Mouse (Mus musculus) intestine, embryonic 15.5 days (tissue): ENCODE measurements around the gene Prkd2. TPM values are rescaled to one million over a fixed set of nuclear protein-coding genes. Genes with fewer than 3 reads are reported as not detected.

Source experiments
- ATAC-seq: fragments of 200-750 bp; cut with Nextera tagmentation; 2 replicates; pipeline ENCODE4 v1.8.0; 2017; ENCODE audit warnings: moderate TSS enrichment, moderate library complexity
- H3K27ac ChIP-seq: fragments of 300-500 bp; sonication (generic); 2 replicates; pipeline ENCODE4 v1.5.1; 2015; ENCODE audit warnings: mild to moderate bottlenecking, inconsistent platforms
- H3K27me3 ChIP-seq: fragments of 300-500 bp; sonication (generic); replicated peaks from 2 replicates; pipeline ENCODE4 v1.6.1; 2015; ENCODE audit warnings: inconsistent platforms
- H3K36me3 ChIP-seq: fragments of 300-500 bp; sonication (generic); 2 replicates; pipeline ENCODE4 v1.6.1; 2015; ENCODE audit warnings: inconsistent platforms
- H3K4me1 ChIP-seq: fragments of 300-500 bp; sonication (generic); replicated peaks from 2 replicates; pipeline ENCODE4 v1.6.1; 2015; ENCODE audit warnings: inconsistent platforms
- H3K4me2 ChIP-seq: fragments of 300-500 bp; sonication (generic); replicated peaks from 2 replicates; pipeline ENCODE4 v1.6.1; 2015; ENCODE audit warnings: mild to moderate bottlenecking, inconsistent platforms
- H3K4me3 ChIP-seq: fragments of 300-500 bp; sonication (generic); replicated peaks from 2 replicates; pipeline ENCODE4 v1.5.1; 2015; ENCODE audit warnings: inconsistent platforms
- H3K9ac ChIP-seq: fragments of 300-500 bp; sonication (generic); 2 replicates; pipeline ENCODE4 v1.6.1; 2015; ENCODE audit warnings: inconsistent platforms
- H3K9me3 ChIP-seq: fragments of 300-500 bp; sonication (generic); 2 replicates; pipeline ENCODE4 v1.6.1; 2016; ENCODE audit warnings: inconsistent platforms
- WGBS: fragments of 180-500 bp; shearing (Covaris S2); methylation state at CpG from one replicate; pipeline ENCODE4 v1.1.7; 2015; 5-methylcytosine and 5-hydroxymethylcytosine counted together
- polyA plus RNA-seq: library from polyadenylated mRNA; unstranded; fragments of >200 nt; fragmentation: Nextera tagmentation; extraction: Ambion mirVana; gene quantifications from 2 replicates; pipeline ENCODE4 v1.2.1, GENCODE M21; 2015

Gene Prkd2
- polyA plus RNA-seq, 1 experiment from 2014 or later = 9.7 TPM

DNA sequence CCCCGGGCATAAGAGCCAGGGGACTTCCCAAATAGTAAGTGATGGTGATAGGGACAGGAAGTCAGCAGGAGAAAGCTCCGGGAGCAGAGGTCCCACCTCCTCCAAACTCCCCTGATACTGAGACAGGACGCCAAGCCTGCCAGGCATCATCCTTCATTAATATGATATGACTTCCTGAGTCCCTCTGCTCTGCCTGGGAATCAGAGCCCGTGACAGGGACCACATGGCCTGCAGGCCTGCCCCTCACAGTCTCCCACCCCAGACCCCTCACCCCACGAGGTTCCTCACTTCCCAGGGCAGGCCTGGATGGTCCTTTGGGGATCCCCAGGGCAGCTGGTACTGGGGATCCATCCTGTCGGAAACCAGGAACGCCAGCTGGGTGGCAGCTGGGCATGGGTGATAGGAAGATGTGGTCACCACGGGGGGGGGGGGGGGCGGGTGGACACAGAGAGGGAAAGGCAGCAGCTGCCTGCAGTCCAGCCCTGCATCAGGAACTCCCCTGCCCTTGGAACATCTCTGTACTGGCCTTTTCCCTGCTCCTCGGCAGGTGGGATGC, 61.5 kb downstream of the Prkd2 start:
- H3K4me3 ChIP-seq = no peak overlapping the region
- no peak overlapping the region for H3K27ac ChIP-seq
- no peaks in the 10 kb centered on the region for H3K27me3 ChIP-seq
- peaks cover 51% of the 10 kb centered on the region for H3K4me1 ChIP-seq
- H3K9me3 ChIP-seq = no peaks in the 10 kb centered on the region
- no peak overlapping the region for H3K4me2 ChIP-seq
- WGBS = 41% methylated on average over 9 of the region's 10 CpGs
- no peaks in the 10 kb centered on the region for H3K36me3 ChIP-seq
- no peak overlapping the region for H3K9ac ChIP-seq
- no peak for ATAC-seq

DNA sequence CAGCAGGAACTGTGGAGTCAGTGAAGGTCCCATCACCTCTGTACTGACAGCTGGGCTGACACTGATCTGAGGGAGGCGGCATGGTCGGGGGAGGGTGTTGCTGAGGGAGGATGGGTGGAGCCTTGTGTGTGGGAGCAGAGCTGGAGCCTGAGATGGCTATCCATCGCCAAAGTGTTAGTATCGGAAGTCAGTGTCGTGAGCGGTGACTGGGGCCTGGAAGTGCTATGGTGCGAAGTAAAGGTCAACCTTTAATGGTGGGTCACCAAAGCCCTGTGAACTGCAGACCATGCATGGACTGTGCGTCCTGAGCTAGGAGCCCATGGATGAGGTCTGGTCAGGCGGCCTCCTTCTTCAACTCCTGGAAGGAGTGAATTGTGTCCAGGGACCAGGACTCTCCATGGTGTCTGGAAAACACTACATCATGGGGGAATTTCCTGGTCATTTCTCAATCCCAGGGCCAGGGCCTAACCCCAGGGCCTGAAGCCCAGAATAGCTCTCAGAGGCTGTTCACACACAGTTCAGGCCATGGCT, 62.9 kb downstream of the Prkd2 start:
- peaks cover 58% of the 10 kb centered on the region for H3K4me1 ChIP-seq
- H3K4me2 ChIP-seq = 0 out of 2 replicates have a peak overlapping the region, but pooled peaks have one; percentile 3
- H3K9me3 ChIP-seq = no peaks in the 10 kb centered on the region
- H3K27me3 ChIP-seq = no peaks in the 10 kb centered on the region
- no peak for ATAC-seq
- 41% methylated on average over 9 of the region's 9 CpGs for WGBS
- H3K4me3 ChIP-seq = no peak overlapping the region
- H3K9ac ChIP-seq = no peak overlapping the region
- H3K27ac ChIP-seq = no peak overlapping the region
- H3K36me3 ChIP-seq = no peaks in the 10 kb centered on the region

DNA sequence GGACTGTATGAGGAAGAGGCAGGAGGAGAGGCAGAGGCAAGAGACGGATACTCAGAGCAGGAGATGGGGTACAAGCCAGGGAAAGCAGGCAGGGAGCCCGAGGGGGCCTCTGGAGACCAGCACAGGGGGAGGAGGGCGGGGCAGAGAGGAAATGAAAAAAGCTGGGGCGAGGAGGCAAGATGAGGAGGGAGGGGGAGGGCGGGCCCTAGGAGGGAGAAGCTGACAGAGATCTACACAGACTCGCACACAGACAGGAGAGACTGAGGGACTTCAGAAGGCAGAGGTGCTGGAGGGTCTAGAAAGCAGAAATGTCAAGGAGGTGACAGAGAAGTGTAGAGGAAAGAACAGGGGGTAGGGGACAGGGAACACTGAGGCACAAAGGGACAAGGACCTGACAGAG, 63.6 kb downstream of the Prkd2 start, which contains the start of gene Ptgir:
TSS of gene Ptgir (plus strand) at position 210 of the 400 bp plus-strand sequence.
- Histone ChIP-seq H3K4me3 (no peak within 1 kb of the TSS), H3K9ac (no peak within 1 kb of the TSS), H3K4me1 (peaks cover 57% of the 10 kb centered on the region), H3K9me3 (no peaks in the 10 kb centered on the region), H3K36me3 (no peaks in the 10 kb centered on the region), H3K4me2 (peak within 1 kb of the TSS; percentile 37), H3K27ac (no peak within 1 kb of the TSS), H3K27me3 (no peaks in the 10 kb centered on the region)
- ATAC-seq = no peak
- WGBS = 11% methylated on average over 6 of the region's 6 CpGs

DNA sequence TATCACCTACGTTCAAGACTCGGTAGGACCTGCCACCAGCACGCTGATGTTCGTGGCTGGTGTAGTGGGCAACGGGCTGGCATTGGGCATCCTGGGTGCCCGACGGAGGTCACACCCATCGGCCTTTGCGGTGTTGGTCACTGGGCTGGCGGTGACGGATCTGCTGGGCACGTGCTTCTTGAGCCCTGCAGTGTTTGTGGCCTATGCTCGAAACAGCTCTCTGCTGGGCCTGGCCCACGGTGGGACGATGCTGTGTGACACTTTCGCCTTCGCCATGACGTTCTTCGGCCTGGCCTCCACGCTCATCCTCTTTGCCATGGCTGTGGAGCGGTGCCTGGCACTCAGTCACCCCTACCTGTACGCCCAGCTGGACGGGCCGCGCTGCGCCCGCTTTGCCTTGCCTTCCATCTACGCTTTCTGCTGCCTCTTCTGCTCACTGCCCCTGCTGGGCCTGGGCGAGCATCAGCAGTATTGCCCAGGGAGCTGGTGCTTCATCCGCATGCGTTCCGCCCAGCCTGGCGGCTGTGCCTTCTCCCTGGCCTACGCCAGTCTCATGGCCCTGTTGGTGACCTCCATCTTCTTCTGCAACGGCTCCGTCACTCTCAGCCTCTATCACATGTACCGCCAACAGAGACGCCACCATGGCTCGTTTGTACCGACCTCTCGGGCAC, 64.3 kb downstream of the Prkd2 start:
- Histone ChIP-seq H3K36me3 (no peaks in the 10 kb centered on the region), H3K4me1 (peaks cover 53% of the 10 kb centered on the region), H3K9me3 (no peaks in the 10 kb centered on the region), H3K4me2 (peak overlapping the region; percentile 37), H3K4me3 (no peak overlapping the region), H3K27me3 (no peaks in the 10 kb centered on the region), H3K9ac (no peak overlapping the region), H3K27ac (no peak overlapping the region)
- no peak for ATAC-seq
- WGBS = 91% methylated on average over 41 of the region's 41 CpGs

DNA sequence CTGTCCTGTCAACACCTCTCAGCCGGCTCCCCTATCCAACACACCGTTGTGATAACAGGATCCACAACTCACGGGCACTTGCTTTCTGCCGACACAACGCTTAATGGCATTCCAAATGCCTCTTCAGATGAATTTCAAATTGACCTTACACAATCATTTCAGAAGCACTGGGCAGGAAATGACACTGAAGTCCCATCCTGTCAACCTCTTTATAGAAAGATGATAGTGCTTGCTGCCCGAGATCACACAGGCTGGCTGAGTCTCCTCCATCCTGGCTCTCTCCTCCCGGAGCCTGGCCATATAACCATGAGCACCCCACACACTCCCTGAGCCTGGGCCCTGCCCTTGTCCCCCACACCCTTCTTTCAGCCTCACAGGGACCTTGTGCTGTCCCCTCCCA, 65.1 kb downstream of the Prkd2 start:
- no peaks in the 10 kb centered on the region for H3K9me3 ChIP-seq
- H3K36me3 ChIP-seq = no peaks in the 10 kb centered on the region
- no peak for ATAC-seq
- peaks cover 56% of the 10 kb centered on the region for H3K4me1 ChIP-seq
- 49% methylated on average over 7 of the region's 7 CpGs for WGBS
- peak overlapping the region; percentile 37 for H3K4me2 ChIP-seq
- H3K27ac ChIP-seq = no peak overlapping the region
- H3K27me3 ChIP-seq = no peaks in the 10 kb centered on the region
- H3K4me3 ChIP-seq = peak overlapping the region; percentile 2; the same call in 1 of the 2 replicates
- no peak overlapping the region for H3K9ac ChIP-seq

DNA sequence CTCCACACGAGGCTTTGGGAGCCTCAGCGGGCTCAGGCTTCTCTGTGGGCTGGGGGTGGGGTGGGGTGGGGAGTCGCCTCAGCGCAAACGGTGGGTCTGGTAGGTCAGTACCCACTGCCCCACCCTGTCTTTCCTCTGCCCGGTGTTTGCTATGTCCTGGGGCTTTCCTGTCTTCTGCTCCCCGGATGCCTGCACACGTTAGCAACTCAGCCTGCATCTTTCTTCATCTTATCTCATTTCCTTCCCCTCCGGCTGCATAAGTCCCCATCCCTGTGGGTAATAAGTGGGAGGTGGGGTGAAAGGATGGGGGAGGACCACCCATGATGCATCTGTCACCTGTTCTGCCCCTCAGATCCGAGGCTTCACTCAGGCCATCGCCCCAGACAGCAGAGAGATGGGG, 65.7 kb downstream of the Prkd2 start:
- Histone ChIP-seq H3K4me2 (peak overlapping the region; percentile 37), H3K9me3 (no peaks in the 10 kb centered on the region), H3K4me1 (peaks cover 56% of the 10 kb centered on the region), H3K27me3 (no peaks in the 10 kb centered on the region), H3K9ac (no peak overlapping the region), H3K27ac (no peak overlapping the region), H3K4me3 (no peak overlapping the region), H3K36me3 (no peaks in the 10 kb centered on the region)
- 29% methylated on average over 11 of the region's 11 CpGs for WGBS
- ATAC-seq = no peak

DNA sequence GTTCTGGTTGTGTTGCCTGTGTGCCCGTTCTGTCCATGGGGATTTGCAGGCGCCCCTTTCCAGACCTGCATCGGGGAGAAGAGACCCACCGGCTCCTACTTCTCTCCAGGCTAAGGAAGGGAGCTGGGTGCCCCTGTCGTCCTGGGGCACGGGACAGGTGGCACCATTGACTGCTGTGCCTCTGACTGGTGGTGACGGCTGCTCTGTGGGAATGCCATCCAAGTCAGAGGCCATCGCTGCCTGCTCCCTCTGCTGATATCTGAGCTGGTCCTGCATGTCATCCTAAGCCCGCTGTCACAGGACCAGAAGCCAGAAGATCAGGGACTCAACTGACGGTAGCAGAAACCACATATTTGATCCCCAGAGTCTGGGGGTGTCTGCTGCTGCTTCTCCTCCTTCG, 66.2 kb downstream of the Prkd2 start:
- no peaks in the 10 kb centered on the region for H3K27me3 ChIP-seq
- 43% methylated on average over 11 of the region's 11 CpGs for WGBS
- 0 out of 2 replicates have a peak, but pooled peaks cover 1% of the 10 kb centered on the region for H3K36me3 ChIP-seq
- no peaks in the 10 kb centered on the region for H3K9me3 ChIP-seq
- no peak overlapping the region; the same call in none of the 2 replicates for H3K9ac ChIP-seq
- H3K27ac ChIP-seq = peak overlapping the region; percentile 60
- no peak for ATAC-seq
- peaks cover 54% of the 10 kb centered on the region for H3K4me1 ChIP-seq
- peak overlapping the region; percentile 37 for H3K4me2 ChIP-seq
- no peak overlapping the region for H3K4me3 ChIP-seq

DNA sequence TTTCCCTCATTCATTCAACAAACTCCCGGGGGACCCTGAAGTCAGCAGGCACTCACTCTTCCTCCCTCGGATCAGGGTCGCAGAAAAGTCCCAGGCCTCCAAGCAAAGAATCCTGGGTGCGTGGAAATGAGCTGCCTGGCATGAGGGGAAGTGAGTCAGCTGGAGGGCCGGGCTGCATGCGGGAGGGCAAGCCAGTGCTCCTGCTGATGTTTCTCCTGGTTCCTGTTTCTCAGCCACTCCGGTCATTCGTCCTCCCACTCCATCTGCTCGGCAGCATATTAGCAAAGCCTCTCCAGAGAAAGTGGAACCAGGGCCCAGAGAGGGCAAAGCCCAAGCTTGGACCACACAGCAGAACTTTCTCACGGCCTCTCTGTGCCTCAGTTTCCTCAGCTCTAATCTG, 67.2 kb downstream of the Prkd2 start:
- no peak for ATAC-seq
- no peaks in the 10 kb centered on the region for H3K9me3 ChIP-seq
- no peak overlapping the region for H3K27ac ChIP-seq
- H3K4me3 ChIP-seq = no peak overlapping the region
- H3K4me1 ChIP-seq = peaks cover 47% of the 10 kb centered on the region
- peak overlapping the region; percentile 37 for H3K4me2 ChIP-seq
- H3K27me3 ChIP-seq = no peaks in the 10 kb centered on the region
- H3K36me3 ChIP-seq = peaks cover 10% of the 10 kb centered on the region
- no peak overlapping the region for H3K9ac ChIP-seq
- WGBS = 29% methylated on average over 10 of the region's 10 CpGs

DNA sequence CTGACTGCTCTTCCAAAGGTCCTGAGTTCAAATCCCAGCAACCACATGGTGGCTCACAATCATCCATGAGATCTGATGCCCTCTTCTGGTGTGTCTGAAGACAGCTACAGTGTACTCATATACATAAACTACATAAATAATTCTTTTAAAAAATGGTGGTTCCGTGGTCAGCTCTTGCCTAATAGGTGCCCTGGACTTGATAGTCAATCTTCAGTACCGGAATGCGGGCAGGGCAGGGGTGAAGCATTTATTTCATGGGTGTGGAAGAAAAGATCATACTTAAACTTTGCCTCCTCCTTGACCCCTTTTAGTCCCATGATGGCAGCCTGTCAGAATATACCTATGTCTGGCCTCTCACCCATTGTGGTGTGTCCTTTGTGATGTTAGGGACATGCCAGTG, 69.2 kb downstream of the Prkd2 start:
- Histone ChIP-seq H3K9me3 (no peaks in the 10 kb centered on the region), H3K36me3 (peaks cover 29% of the 10 kb centered on the region), H3K27ac (no peak overlapping the region), H3K4me3 (no peak overlapping the region), H3K4me2 (no peak overlapping the region), H3K9ac (no peak overlapping the region), H3K4me1 (peaks cover 31% of the 10 kb centered on the region), H3K27me3 (no peaks in the 10 kb centered on the region)
- no peak for ATAC-seq
- 84% methylated on average over 3 of the region's 3 CpGs for WGBS

DNA sequence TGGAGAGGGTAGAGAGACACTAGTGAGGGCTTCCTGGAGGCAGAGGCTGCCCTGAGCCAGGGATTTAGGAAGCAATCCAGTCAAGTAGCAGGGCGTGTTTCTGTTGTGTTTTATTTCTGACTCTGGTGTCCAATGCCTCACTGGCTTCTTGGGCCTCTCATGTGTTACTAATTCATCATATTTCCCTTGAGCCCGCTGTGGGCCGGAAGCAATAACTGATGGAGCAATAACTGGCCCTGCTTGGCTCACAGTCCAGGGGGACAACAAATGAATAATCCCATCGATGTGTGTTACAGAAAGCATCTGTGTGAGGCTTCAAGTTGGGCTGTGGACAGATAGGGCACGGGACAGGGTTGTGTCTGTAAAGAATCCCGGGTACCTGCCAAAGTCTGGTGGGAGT, 69.7 kb downstream of the Prkd2 start:
- H3K9me3 ChIP-seq = no peaks in the 10 kb centered on the region
- H3K36me3 ChIP-seq = peaks cover 33% of the 10 kb centered on the region
- no peaks in the 10 kb centered on the region for H3K27me3 ChIP-seq
- no peak overlapping the region for H3K4me3 ChIP-seq
- whole genome bisulfite sequencing = 57% methylated on average over 6 of the region's 6 CpGs
- no peak overlapping the region for H3K4me2 ChIP-seq
- H3K27ac ChIP-seq = no peak overlapping the region
- peaks cover 26% of the 10 kb centered on the region for H3K4me1 ChIP-seq
- ATAC-seq = no peak
- H3K9ac ChIP-seq = no peak overlapping the region

DNA sequence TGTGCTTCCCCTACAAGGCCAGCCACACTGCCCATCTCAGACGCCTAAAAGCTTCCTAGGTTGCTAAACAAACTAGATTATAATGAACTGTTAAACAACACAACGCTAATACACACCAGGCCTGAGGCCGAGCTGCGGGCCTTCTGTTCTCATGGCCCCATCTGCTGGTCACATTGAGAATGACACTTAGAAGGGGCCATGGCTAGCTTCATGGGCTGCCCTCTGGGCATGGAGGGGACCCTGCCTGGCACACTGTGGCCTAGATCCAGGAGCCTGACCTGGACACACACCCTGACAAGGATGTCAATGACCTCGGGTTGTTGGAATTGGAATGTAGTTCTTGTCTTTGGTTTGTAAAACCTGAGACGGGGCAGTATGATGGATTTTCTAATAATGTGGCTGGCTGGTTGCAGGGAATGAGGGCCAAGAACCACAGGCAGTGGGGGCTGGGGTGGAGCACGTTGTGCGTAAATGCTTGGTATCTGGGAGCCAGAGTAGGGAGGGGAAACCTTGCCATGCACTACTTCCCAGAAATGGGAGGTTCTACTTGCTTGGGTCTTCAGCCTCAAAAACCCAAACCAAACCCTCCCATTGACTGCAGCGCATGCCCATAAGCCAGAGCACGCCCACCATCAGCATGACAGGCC, 71.2 kb downstream of the Prkd2 start:
- 35% methylated on average over 10 of the region's 10 CpGs for WGBS
- peak; percentile 73 for ATAC-seq

DNA sequence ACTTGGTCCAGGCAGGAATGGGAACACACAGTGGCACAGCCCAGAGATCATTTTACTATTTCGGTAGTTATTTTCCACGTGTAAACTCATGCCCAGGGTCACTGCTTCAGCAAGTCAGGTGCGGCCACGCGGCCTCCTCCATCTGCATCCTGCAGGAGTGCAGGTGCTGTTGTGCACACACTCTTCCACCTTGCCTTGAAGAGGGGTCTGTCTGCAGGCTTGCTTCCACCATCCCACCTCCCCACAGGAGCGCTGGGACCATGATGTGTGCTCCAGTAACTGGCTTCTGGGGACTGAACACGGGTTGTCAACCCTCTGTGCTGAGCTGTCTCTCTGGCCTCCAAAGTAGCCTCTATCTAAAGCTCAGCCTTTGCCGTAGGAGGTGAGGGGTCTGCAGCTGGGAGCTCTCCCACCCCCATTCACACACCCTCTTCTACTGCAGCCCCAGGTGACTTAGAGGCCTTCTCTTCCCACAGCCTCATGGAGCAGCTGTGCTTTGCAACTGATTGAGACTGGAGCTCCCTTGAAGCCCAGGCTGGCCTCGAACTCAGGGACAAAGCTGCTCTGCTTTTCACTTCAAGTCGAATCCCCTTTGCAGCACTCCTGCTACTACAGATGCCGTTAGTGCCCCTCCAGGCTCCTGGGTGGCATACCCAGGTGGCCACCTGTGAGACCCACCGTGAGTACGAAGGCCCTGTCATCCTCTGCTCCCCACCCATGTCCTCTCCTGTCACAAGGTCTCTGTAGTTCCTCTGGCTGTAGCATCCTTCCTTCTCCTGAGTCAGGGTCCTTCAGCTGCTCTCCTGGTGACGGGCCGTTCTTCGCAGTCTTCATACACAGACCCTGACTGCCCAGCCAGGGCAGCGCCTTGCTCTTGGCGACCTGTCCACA, 72.0 kb downstream of the Prkd2 start:
- H3K36me3 ChIP-seq = peaks cover 47% of the 10 kb centered on the region
- WGBS = 80% methylated on average over 18 of the region's 18 CpGs

More for the DNA sequence above, 71.2 kb downstream of the Prkd2 start:
- H3K36me3 ChIP-seq = peaks cover 47% of the 10 kb centered on the region
- H3K27me3 ChIP-seq = no peaks in the 10 kb centered on the region
- H3K9me3 ChIP-seq = no peaks in the 10 kb centered on the region
- H3K27ac ChIP-seq = no peak overlapping the region
- H3K4me2 ChIP-seq = no peak overlapping the region
- H3K4me1 ChIP-seq = peaks cover 15% of the 10 kb centered on the region
- no peak overlapping the region for H3K4me3 ChIP-seq
- no peak overlapping the region for H3K9ac ChIP-seq

More for the DNA sequence above, 72.0 kb downstream of the Prkd2 start:
- no peak overlapping the region for H3K4me2 ChIP-seq
- H3K9me3 ChIP-seq = no peaks in the 10 kb centered on the region
- no peak overlapping the region for H3K4me3 ChIP-seq
- no peak overlapping the region for H3K9ac ChIP-seq
- no peak; the same call in 1 of the 2 replicates for ATAC-seq
- no peaks in the 10 kb centered on the region for H3K27me3 ChIP-seq
- no peak overlapping the region for H3K27ac ChIP-seq
- H3K4me1 ChIP-seq = peaks cover 15% of the 10 kb centered on the region
